Mouse (Mus musculus): ENCODE measurements at regions not wholly inside any gene's neighbourhood (a gene's known extent, or its start where the extent isn't known, plus 50 kb on each side); places are given as distances from the start of the nearest gene placed in this dataset.

- H3K9me3 ChIP-seq (replicated peaks; ENCODE audit: insufficient read depth, low read length), result no peaks in the 10 kb centered on the region
- no peaks in the 10 kb centered on the region for H3K27me3 ChIP-seq (ENCODE audit: control insufficient read depth in 1 of 2, insufficient read depth in 2 of 2, low read length in 2 of 2)
- no peak for TF ChIP-seq GABPA (IDR thresholded peaks at IDR 0.05; ENCODE audit: low read depth, low read length)
- TF ChIP-seq MXI1 (IDR thresholded peaks at IDR 0.05; ENCODE audit: low read depth, low read length), result no peak
- no peak for TF ChIP-seq MYC (IDR thresholded peaks at IDR 0.05; ENCODE audit: low read depth, low read length)
- no peak for TF ChIP-seq USF2 (IDR thresholded peaks at IDR 0.05; ENCODE audit: borderline replicate concordance in 1 of 2, insufficient read depth in 1 of 2, low read depth in 1 of 2, low read length in 2 of 2)
- no peak for TF ChIP-seq ZC3H11A (IDR thresholded peaks at IDR 0.05; ENCODE audit: low read depth, low read length)
- TF ChIP-seq SIN3A (IDR thresholded peaks at IDR 0.05; ENCODE audit: low read length), result no peak
- no peak for TF ChIP-seq ELF1 (IDR thresholded peaks at IDR 0.05; ENCODE audit: low read depth, low read length)
- H3K9ac ChIP-seq (ENCODE audit: control insufficient read depth, low read depth, low read length, poor library complexity, severe bottlenecking), result no peak overlapping the region
- H3K36me3 ChIP-seq (ENCODE audit: control insufficient read depth in 1 of 2, insufficient read depth in 2 of 2, low read length in 2 of 2), result no peaks in the 10 kb centered on the region
- H3K4me3 ChIP-seq (ENCODE audit: control insufficient read depth in 1 of 2, insufficient read depth in 1 of 2, low read depth in 2 of 2, low read length in 2 of 2), result no peak overlapping the region
- H3K4me1 ChIP-seq (ENCODE audit: control insufficient read depth in 1 of 2, insufficient read depth in 2 of 2, low read length in 2 of 2), result no peaks in the 10 kb centered on the region
- no peak overlapping the region for H3K27ac ChIP-seq (ENCODE audit: control insufficient read depth, low read depth, low read length)
- H3K79me2 ChIP-seq (ENCODE audit: control insufficient read depth, insufficient read depth, low read length, poor library complexity), result no peaks in the 10 kb centered on the region
- no peak for DNase-seq (ENCODE audit: low read depth, low spot score)
These were observed 813.0 kb downstream of the Ryr2 start for GRCm38 (mm10) chr13:11293750-11294149.

- no peak for DNase-seq (ENCODE audit: low read depth, low spot score)
- H3K9ac ChIP-seq (ENCODE audit: control insufficient read depth, low read depth, low read length, poor library complexity, severe bottlenecking), result no peak overlapping the region
- no peak for TF ChIP-seq MEF2A (IDR thresholded peaks at IDR 0.05; ENCODE audit: extremely low read depth, insufficient replicate concordance, low read depth, low read length, poor library complexity, severe bottlenecking)
- no peaks in the 10 kb centered on the region for H3K4me1 ChIP-seq (ENCODE audit: control insufficient read depth in 1 of 2, insufficient read depth in 2 of 2, low read length in 2 of 2)
- no peaks in the 10 kb centered on the region for H3K79me2 ChIP-seq (ENCODE audit: control insufficient read depth, insufficient read depth, low read length, poor library complexity)
- H3K36me3 ChIP-seq (ENCODE audit: control insufficient read depth in 1 of 2, insufficient read depth in 2 of 2, low read length in 2 of 2), result no peaks in the 10 kb centered on the region
- no peaks in the 10 kb centered on the region for H3K9me3 ChIP-seq (replicated peaks; ENCODE audit: insufficient read depth, low read length)
- no peaks in the 10 kb centered on the region for H3K27me3 ChIP-seq (ENCODE audit: control insufficient read depth in 1 of 2, insufficient read depth in 2 of 2, low read length in 2 of 2)
- H3K4me3 ChIP-seq (ENCODE audit: control insufficient read depth in 1 of 2, insufficient read depth in 1 of 2, low read depth in 2 of 2, low read length in 2 of 2), result no peak overlapping the region
- H3K27ac ChIP-seq (ENCODE audit: control insufficient read depth, low read depth, low read length), result no peak overlapping the region
These were observed 832.8 kb downstream of the Ryr2 start for GRCm38 (mm10) chr13:11273896-11274295.

DNA sequence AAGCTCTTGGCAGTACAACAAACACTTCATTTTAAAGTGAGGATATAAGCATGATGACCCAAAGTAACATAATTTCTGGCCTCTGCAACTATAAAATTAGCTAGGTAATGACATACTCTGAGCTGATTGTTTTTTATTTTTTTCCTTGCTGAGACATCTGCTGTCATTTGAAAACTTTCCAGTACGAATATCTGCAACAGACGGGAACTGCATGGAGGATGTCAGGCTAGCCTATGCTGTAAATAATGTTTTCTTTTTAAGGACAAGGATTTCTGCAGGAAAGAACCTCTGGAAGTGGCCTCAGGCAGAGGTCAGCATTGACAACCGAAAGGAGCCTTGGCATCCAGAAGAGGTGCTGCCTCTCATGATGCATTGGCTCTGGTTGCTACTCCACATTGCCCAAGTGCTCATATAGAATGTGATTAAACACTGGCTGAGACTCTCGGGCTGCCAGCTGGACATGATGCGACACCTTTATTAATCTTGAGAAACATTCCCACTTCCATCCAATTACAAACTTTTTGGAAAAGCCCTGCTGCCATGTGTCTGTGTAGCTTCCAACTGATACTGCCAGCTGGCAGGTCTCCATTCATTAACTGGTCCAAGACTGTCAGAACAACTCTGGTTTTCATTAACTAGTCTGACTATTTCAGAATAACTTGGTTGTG, 837.9 kb downstream of the Ryr2 start:
- no peak overlapping the region for H3K9ac ChIP-seq (ENCODE audit: control insufficient read depth, low read depth, low read length, poor library complexity, severe bottlenecking)
- no peaks in the 10 kb centered on the region for H3K79me2 ChIP-seq (ENCODE audit: control insufficient read depth, insufficient read depth, low read length, poor library complexity)
- TF ChIP-seq SMC3 (IDR thresholded peaks at IDR 0.05; ENCODE audit: low read depth, low read length), result no peak
- TF ChIP-seq MEF2A (IDR thresholded peaks at IDR 0.05; ENCODE audit: extremely low read depth, insufficient replicate concordance, low read depth, low read length, poor library complexity, severe bottlenecking), result no peak
- TF ChIP-seq SIN3A (IDR thresholded peaks at IDR 0.05; ENCODE audit: low read length), result no peak
- no peak for TF ChIP-seq TCF12 (IDR thresholded peaks at IDR 0.05; ENCODE audit: low read depth, low read length)
- TF ChIP-seq NELFE (IDR thresholded peaks at IDR 0.05; ENCODE audit: low read depth, low read length), result no peak
- TF ChIP-seq MXI1 (IDR thresholded peaks at IDR 0.05; ENCODE audit: low read depth, low read length), result no peak
- TF ChIP-seq ZMIZ1 (IDR thresholded peaks at IDR 0.05; ENCODE audit: low read depth, low read length), result no peak
- TF ChIP-seq UBTF (IDR thresholded peaks at IDR 0.05; ENCODE audit: borderline replicate concordance, insufficient read depth, low read depth, low read length), result no peak
- TF ChIP-seq MAFK (IDR thresholded peaks at IDR 0.05; ENCODE audit: borderline replicate concordance, low read depth, low read length), result no peak
- H3K9me3 ChIP-seq (replicated peaks; ENCODE audit: insufficient read depth, low read length), result no peaks in the 10 kb centered on the region
- H3K27ac ChIP-seq (ENCODE audit: control insufficient read depth, low read depth, low read length), result no peak overlapping the region
- no peak overlapping the region for H3K4me3 ChIP-seq (ENCODE audit: control insufficient read depth in 1 of 2, insufficient read depth in 1 of 2, low read depth in 2 of 2, low read length in 2 of 2)
- DNase-seq (ENCODE audit: low read depth, low spot score), result no peak
- H3K4me1 ChIP-seq (ENCODE audit: control insufficient read depth in 1 of 2, insufficient read depth in 2 of 2, low read length in 2 of 2), result no peaks in the 10 kb centered on the region
- no peaks in the 10 kb centered on the region for H3K36me3 ChIP-seq (ENCODE audit: control insufficient read depth in 1 of 2, insufficient read depth in 2 of 2, low read length in 2 of 2)
- H3K27me3 ChIP-seq (ENCODE audit: control insufficient read depth in 1 of 2, insufficient read depth in 2 of 2, low read length in 2 of 2), result no peaks in the 10 kb centered on the region
